Mouse (Mus musculus) embryonic facial prominence, embryonic 12.5 days (tissue): ENCODE measurements at regions not wholly inside any gene's neighbourhood (a gene's known extent, or its start where the extent isn't known, plus 50 kb on each side); places are given as distances from the start of the nearest gene placed in this dataset.

Experiments used
- ATAC-seq: fragments of 200-750 bp; cut with Nextera tagmentation; 2 replicates; pipeline ENCODE4 v1.8.0; 2017; ENCODE audit not compliant: insufficient number of reproducible peaks, insufficient read depth, low FRiP score, low TSS enrichment
- H3K27ac ChIP-seq: fragments of 300-500 bp; sonication (generic); 2 replicates; pipeline ENCODE4 v1.5.1; 2016; ENCODE audit warnings: mild to moderate bottlenecking
- H3K27me3 ChIP-seq: fragments of 300-500 bp; sonication (generic); 2 replicates; pipeline ENCODE4 v1.6.1; 2016; ENCODE audit warnings: mild to moderate bottlenecking, moderate library complexity
- H3K36me3 ChIP-seq: fragments of 300-500 bp; sonication (generic); 2 replicates; pipeline ENCODE4 v1.6.1; 2016; ENCODE audit warnings: mild to moderate bottlenecking
- H3K4me1 ChIP-seq: fragments of 300-500 bp; sonication (generic); 2 replicates; pipeline ENCODE4 v1.6.1; 2016
- H3K4me2 ChIP-seq: fragments of 300-500 bp; sonication (generic); replicated peaks from 2 replicates; pipeline ENCODE4 v1.6.1; 2016; ENCODE audit warnings: mild to moderate bottlenecking, moderate library complexity
- H3K4me3 ChIP-seq: fragments of 300-500 bp; sonication (generic); 2 replicates; pipeline ENCODE4 v1.5.1; 2016; ENCODE audit warnings: mild to moderate bottlenecking
- H3K9ac ChIP-seq: fragments of 300-500 bp; sonication (generic); 2 replicates; pipeline ENCODE4 v1.6.1; 2016; ENCODE audit warnings: mild to moderate bottlenecking, moderate library complexity
- H3K9me3 ChIP-seq: fragments of 300-500 bp; sonication (generic); 2 replicates; pipeline ENCODE4 v1.6.1; 2016; ENCODE audit warnings: mild to moderate bottlenecking, moderate library complexity
- WGBS: fragments of 180-500 bp; shearing (Covaris S2); methylation state at CpG from one replicate; pipeline ENCODE4 v1.1.7; 2016; 5-methylcytosine and 5-hydroxymethylcytosine counted together

DNA sequence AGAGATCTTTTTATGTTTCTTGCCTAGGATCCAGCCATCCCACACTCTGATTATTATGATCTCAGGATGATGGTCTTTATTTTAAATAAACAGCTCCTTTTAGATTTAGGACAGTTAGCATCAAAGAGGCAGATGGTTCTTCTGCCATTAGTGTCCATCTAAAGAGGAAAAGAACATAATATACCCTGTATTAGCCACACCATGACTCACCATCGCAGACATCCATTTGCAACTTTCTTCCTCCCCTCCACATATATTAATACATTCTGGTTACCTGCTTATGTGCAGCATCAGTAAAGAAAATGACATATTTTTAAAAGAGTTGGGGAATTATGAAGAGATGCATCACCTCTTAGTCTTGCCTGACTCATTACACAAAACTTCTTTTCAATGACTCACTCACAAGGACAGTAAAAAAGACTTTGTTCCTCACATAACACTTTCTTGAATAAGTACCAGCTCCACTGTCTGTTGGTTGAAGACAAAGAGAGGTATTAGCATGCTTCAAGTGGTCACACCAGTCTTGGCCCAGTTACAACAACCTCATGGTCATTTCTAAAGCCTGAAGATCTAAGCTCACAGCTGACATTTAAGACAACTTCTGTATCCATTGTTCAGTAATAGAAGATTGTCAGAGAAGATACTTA lies 766.9 kb upstream of the Celf2 start:
- H3K4me3 ChIP-seq: no peak overlapping the region
- H3K9ac ChIP-seq: no peak overlapping the region
- H3K27ac ChIP-seq: no peak overlapping the region
- no peaks in the 10 kb centered on the region for H3K4me1 ChIP-seq
- no peaks in the 10 kb centered on the region for H3K36me3 ChIP-seq
- H3K27me3 ChIP-seq: no peaks in the 10 kb centered on the region
- ATAC-seq: no peak
- H3K9me3 ChIP-seq: no peaks in the 10 kb centered on the region
- no peak overlapping the region for H3K4me2 ChIP-seq
- 88% methylated on average over 1 of the region's 1 CpGs for WGBS
